Mouse (Mus musculus) ES-Bruce4 (cell line): ENCODE measurements around the gene Mtmr3. TPM values are rescaled to one million over a fixed set of nuclear protein-coding genes. Genes with fewer than 3 reads are reported as not detected.

Experiments
- H3K27ac ChIP-seq: 2 replicates; pipeline ENCODE4 v1.5.1; 2012; ENCODE audit warnings: low read length, inconsistent platforms; ENCODE audit not compliant: insufficient read depth
- H3K27me3 ChIP-seq: 2 replicates; pipeline ENCODE4 v1.6.1; 2012; ENCODE audit warnings: mild to moderate bottlenecking, low read length, inconsistent platforms; ENCODE audit not compliant: control insufficient read depth, poor library complexity, insufficient read depth, severe bottlenecking
- H3K36me3 ChIP-seq: 2 replicates; pipeline ENCODE4 v1.6.1; 2012; ENCODE audit warnings: inconsistent platforms, mild to moderate bottlenecking, low read length, moderate library complexity; ENCODE audit not compliant: control insufficient read depth, poor library complexity, insufficient read depth, severe bottlenecking
- H3K4me1 ChIP-seq: one replicate; pipeline ENCODE4 v1.8.1; 2011; ENCODE audit warnings: low read length; ENCODE audit not compliant: control insufficient read depth, insufficient read depth
- H3K4me3 ChIP-seq: 2 replicates; pipeline ENCODE4 v1.5.1; 2011; ENCODE audit warnings: low read depth, mild to moderate bottlenecking, low read length
- H3K9ac ChIP-seq: 2 replicates; pipeline ENCODE4 v1.6.1; 2012; ENCODE audit warnings: low read depth, mild to moderate bottlenecking, inconsistent platforms; ENCODE audit not compliant: poor library complexity, severe bottlenecking
- H3K9me3 ChIP-seq: replicated peaks from 2 replicates; pipeline ENCODE4 v1.6.1; 2012; ENCODE audit warnings: mild to moderate bottlenecking, low read length, inconsistent platforms; ENCODE audit not compliant: control insufficient read depth, poor library complexity, insufficient read depth, severe bottlenecking
- CTCF ChIP-seq: IDR thresholded peaks from one replicate; pipeline ENCODE4 v1.8.1; 2011; ENCODE audit warnings: low read depth, low read length
- EP300 ChIP-seq: IDR thresholded peaks from 2 replicates; pipeline ENCODE4 v1.6.1; 2011; ENCODE audit warnings: low read depth, low read length; ENCODE audit not compliant: insufficient read depth
- POLR2A ChIP-seq: IDR thresholded peaks from one replicate; pipeline ENCODE4 v1.8.1; 2011; ENCODE audit warnings: low read length; ENCODE audit not compliant: insufficient read depth
- polyA plus RNA-seq: library from polyadenylated mRNA; stranded (reverse); fragments of >200 nt; gene quantifications from 2 replicates; pipeline ENCODE4 v1.2.4, GENCODE M21; 2011; ENCODE audit warnings: low read depth; ENCODE audit not compliant: missing spikeins, insufficient read depth, insufficient read length

Mtmr3 gene
- polyA plus RNA-seq, 1 experiment = 26.8 TPM

DNA sequence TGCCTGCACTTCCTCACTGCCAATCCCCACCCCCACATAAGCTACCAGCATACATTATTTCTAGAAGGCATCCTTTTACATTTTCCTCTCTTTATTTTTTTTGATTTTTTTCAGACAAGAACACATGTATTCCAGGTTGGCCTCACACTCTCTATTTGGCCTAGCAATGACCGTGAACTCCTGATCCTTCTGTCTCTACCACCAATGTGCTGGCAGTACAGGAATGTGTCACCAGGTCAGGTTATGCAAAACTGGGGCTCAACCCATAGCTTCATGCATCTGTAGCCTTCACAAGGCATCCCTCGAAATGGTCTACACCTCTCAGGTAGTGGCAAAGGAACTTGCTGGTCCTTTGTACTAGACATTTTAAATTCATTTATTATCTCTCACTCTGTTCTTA is 105.9 kb downstream of the Mtmr3 start:
- Histone ChIP-seq H3K4me3 (no peak overlapping the region), H3K4me1 (no peaks in the 10 kb centered on the region), H3K36me3 (peaks cover 40% of the 10 kb centered on the region), H3K27me3 (no peaks in the 10 kb centered on the region), H3K9me3 (no peaks in the 10 kb centered on the region), H3K9ac (no peak overlapping the region), H3K27ac (no peak overlapping the region)
- TF ChIP-seq CTCF = no peak
- TF ChIP-seq POLR2A = no peak
- TF ChIP-seq EP300 = no peak

GRCm38 (mm10) chr11:4488367-4488766 is 106.3 kb downstream of the Mtmr3 start:
- TF ChIP-seq CTCF (no peak), POLR2A (no peak), EP300 (no peak)
- peaks cover 40% of the 10 kb centered on the region for H3K36me3 ChIP-seq

GRCm38 (mm10) chr11:4487401-4487965 is 107.2 kb downstream of the Mtmr3 start:
- Histone ChIP-seq H3K4me3 (no peak overlapping the region), H3K27ac (no peak overlapping the region), H3K4me1 (no peaks in the 10 kb centered on the region), H3K9me3 (no peaks in the 10 kb centered on the region), H3K36me3 (peaks cover 38% of the 10 kb centered on the region), H3K27me3 (no peaks in the 10 kb centered on the region), H3K9ac (no peak overlapping the region)
- TF ChIP-seq POLR2A = no peak
- TF ChIP-seq CTCF = no peak
- no peak for TF ChIP-seq EP300

More at GRCm38 (mm10) chr11:4488367-4488766, 106.3 kb downstream of the Mtmr3 start:
- Histone ChIP-seq H3K4me3 (no peak overlapping the region), H3K9ac (no peak overlapping the region), H3K27me3 (no peaks in the 10 kb centered on the region), H3K9me3 (no peaks in the 10 kb centered on the region), H3K27ac (no peak overlapping the region), H3K4me1 (no peaks in the 10 kb centered on the region)

GRCm38 (mm10) chr11:4484541-4484940 is 110.1 kb downstream of the Mtmr3 start:
- no peaks in the 10 kb centered on the region for H3K4me1 ChIP-seq
- H3K27me3 ChIP-seq = no peaks in the 10 kb centered on the region
- peaks cover 26% of the 10 kb centered on the region for H3K36me3 ChIP-seq
- no peak for TF ChIP-seq EP300
- no peak for TF ChIP-seq POLR2A
- TF ChIP-seq CTCF = no peak
- no peak overlapping the region for H3K27ac ChIP-seq
- no peak overlapping the region for H3K9ac ChIP-seq
- no peaks in the 10 kb centered on the region for H3K9me3 ChIP-seq
- H3K4me3 ChIP-seq = no peak overlapping the region

DNA sequence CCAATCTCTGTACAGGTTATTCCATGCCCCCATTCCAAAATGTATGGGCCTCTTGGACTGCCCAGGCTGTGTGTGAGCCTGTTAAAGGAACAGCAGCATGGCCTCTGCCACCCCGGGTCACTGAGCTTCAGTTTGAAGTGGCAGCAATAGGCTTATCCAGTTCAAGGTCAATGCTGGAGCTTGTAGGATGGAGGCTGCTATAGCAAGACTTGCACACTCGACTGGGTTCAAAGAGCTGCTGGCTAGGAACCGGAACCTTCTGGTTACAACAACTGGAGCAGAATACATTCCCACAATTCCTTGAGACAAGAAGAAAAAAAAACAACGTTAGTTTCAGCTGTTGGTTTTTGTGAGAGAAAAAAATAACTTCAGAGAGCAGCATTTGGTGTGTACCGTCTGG is 112.0 kb downstream of the Mtmr3 start:
- Histone ChIP-seq H3K27ac (no peak overlapping the region), H3K9ac (no peak overlapping the region), H3K9me3 (no peaks in the 10 kb centered on the region), H3K4me3 (no peak overlapping the region), H3K4me1 (no peaks in the 10 kb centered on the region), H3K36me3 (peaks cover 15% of the 10 kb centered on the region), H3K27me3 (no peaks in the 10 kb centered on the region)
- no peak for TF ChIP-seq EP300
- TF ChIP-seq CTCF = no peak
- no peak for TF ChIP-seq POLR2A

DNA sequence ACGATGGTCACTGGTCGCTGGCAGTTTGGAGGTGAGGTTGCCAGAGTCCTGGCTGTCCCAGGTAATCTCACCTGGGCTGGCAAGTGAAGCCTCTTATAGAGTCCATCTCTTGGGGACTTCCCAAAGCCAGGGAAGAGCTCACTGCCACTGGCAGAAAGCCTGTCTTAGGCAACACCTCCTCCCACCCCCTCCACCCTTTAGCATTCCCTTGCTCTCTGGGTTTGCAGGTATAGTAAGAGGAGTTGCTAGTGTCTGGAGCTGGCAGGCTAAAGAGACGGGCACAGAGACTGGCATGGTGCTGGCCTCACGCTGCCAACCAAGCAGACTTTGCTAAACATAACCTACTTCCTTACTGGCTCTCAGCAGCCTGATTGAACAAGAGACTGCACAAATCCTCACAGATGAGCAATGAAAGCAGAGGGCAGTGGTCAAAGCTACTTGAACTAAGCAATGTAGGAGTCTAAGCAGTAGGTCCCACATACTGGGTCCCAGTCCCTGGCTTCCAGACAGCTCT is 118.4 kb downstream of the Mtmr3 start:
- H3K9me3 ChIP-seq = no peaks in the 10 kb centered on the region
- no peaks in the 10 kb centered on the region for H3K36me3 ChIP-seq
- TF ChIP-seq EP300 (no peak), POLR2A (no peak), CTCF (no peak)
- H3K27me3 ChIP-seq = no peaks in the 10 kb centered on the region
- no peaks in the 10 kb centered on the region for H3K4me1 ChIP-seq
- no peak overlapping the region for H3K4me3 ChIP-seq
- no peak overlapping the region for H3K27ac ChIP-seq
- no peak overlapping the region for H3K9ac ChIP-seq
